Mouse (Mus musculus) lung, postnatal 0 days (tissue): Measurements from ENCODE around the gene Pkn1.

Experiments used
- CTCF ChIP-seq: IDR thresholded peaks from 2 replicates; pipeline ENCODE4 v1.5.1; 2016; ENCODE audit warnings: antibody characterized with exemption, mild to moderate bottlenecking
- EP300 ChIP-seq: IDR thresholded peaks from 2 replicates; pipeline ENCODE4 v1.6.1; 2016; ENCODE audit warnings: antibody characterized with exemption, mild to moderate bottlenecking, control low read depth

GRCm38 (mm10) chr8:83725521-83726102 lies 26.6 kb upstream of the Pkn1 start:
- TF ChIP-seq CTCF (no peak), EP300 (no peak)
